Mouse (Mus musculus) liver, embryonic 14.5 days (tissue): ENCODE results near the gene Ublcp1.

Experiments used
- CTCF ChIP-seq: IDR thresholded peaks from 2 replicates; pipeline ENCODE4 v1.5.1; 2016; ENCODE audit warnings: antibody characterized with exemption, low read depth, control low read depth
- EP300 ChIP-seq: IDR thresholded peaks from 2 replicates; pipeline ENCODE4 v1.6.1; 2016; ENCODE audit warnings: antibody characterized with exemption, low read depth

GRCm38 (mm10) chr11:44461493-44461892 lies 8.8 kb downstream of the Ublcp1 start:
- TF ChIP-seq CTCF: no peak
- TF ChIP-seq EP300: no peak
